Mouse (Mus musculus) kidney, embryonic 15.5 days (tissue): ENCODE data around the gene Klhdc7b. TPM values are rescaled to one million over a fixed set of nuclear protein-coding genes. Genes with fewer than 3 reads are reported as not detected.

Source experiments
- ATAC-seq: fragments of 200-750 bp; cut with Nextera tagmentation; replicated peaks from 2 replicates; pipeline ENCODE4 v1.8.0; 2017; ENCODE audit warnings: moderate TSS enrichment; ENCODE audit not compliant: low FRiP score
- H3K27ac ChIP-seq: fragments of 300-500 bp; sonication (generic); 2 replicates; pipeline ENCODE4 v1.5.1; 2015; ENCODE audit warnings: mild to moderate bottlenecking, inconsistent platforms
- H3K27me3 ChIP-seq: fragments of 300-500 bp; sonication (generic); 2 replicates; pipeline ENCODE4 v1.6.1; 2015; ENCODE audit warnings: inconsistent platforms
- H3K36me3 ChIP-seq: fragments of 300-500 bp; sonication (generic); 2 replicates; pipeline ENCODE4 v1.6.1; 2015; ENCODE audit warnings: inconsistent platforms
- H3K4me1 ChIP-seq: fragments of 300-500 bp; sonication (generic); 2 replicates; pipeline ENCODE4 v1.6.1; 2015; ENCODE audit warnings: inconsistent platforms
- H3K4me2 ChIP-seq: fragments of 300-500 bp; sonication (generic); 2 replicates; pipeline ENCODE4 v1.6.1; 2015; ENCODE audit warnings: moderate library complexity, mild to moderate bottlenecking, inconsistent platforms
- H3K4me3 ChIP-seq: fragments of 300-500 bp; sonication (generic); replicated peaks from 2 replicates; pipeline ENCODE4 v1.5.1; 2015; ENCODE audit warnings: mild to moderate bottlenecking, inconsistent platforms
- H3K9ac ChIP-seq: fragments of 300-500 bp; sonication (generic); 2 replicates; pipeline ENCODE4 v1.6.1; 2015; ENCODE audit warnings: mild to moderate bottlenecking, inconsistent platforms
- H3K9me3 ChIP-seq: fragments of 300-500 bp; sonication (generic); replicated peaks from 2 replicates; pipeline ENCODE4 v1.6.1; 2016; ENCODE audit warnings: inconsistent platforms
- WGBS: fragments of 180-500 bp; shearing (Covaris S2); methylation state at CpG from one replicate; pipeline ENCODE4 v1.1.7; 2015; ENCODE audit warnings: mixed read lengths; 5-methylcytosine and 5-hydroxymethylcytosine counted together
- polyA plus RNA-seq: library from polyadenylated mRNA; unstranded; fragments of >200 nt; fragmentation: Nextera tagmentation; extraction: Ambion mirVana; gene quantifications from 2 replicates; pipeline ENCODE4 v1.2.1, GENCODE M21; 2015

The Klhdc7b gene
- polyA plus RNA-seq, 1 experiment from 2014 or later, result not detected

GRCm38 (mm10) chr15:89376040-89376439 is 8.7 kb upstream of the Klhdc7b start:
- peaks cover 51% of the 10 kb centered on the region for H3K27me3 ChIP-seq
- H3K4me2 ChIP-seq, result no peak overlapping the region
- 78% methylated on average over 7 of the region's 7 CpGs for WGBS
- H3K36me3 ChIP-seq, result peaks cover 18% of the 10 kb centered on the region
- no peaks in the 10 kb centered on the region for H3K9me3 ChIP-seq
- H3K27ac ChIP-seq, result no peak overlapping the region
- H3K4me1 ChIP-seq, result peaks cover 49% of the 10 kb centered on the region
- no peak overlapping the region for H3K9ac ChIP-seq
- no peak overlapping the region for H3K4me3 ChIP-seq
- no peak for ATAC-seq

GRCm38 (mm10) chr15:89376957-89377356 is 7.8 kb upstream of the Klhdc7b start, which contains the start of gene Tymp:
Gene Tymp, minus strand, starts transcription at chr15:89377039.
- no peaks in the 10 kb centered on the region for H3K9me3 ChIP-seq
- no peak within 1 kb of the TSS for H3K27ac ChIP-seq
- H3K36me3 ChIP-seq, result peaks cover 8% of the 10 kb centered on the region
- H3K9ac ChIP-seq, result no peak within 1 kb of the TSS
- H3K4me3 ChIP-seq, result peak within 1 kb of the TSS; percentile 4; the same call in 1 of the 2 replicates
- WGBS, result 19% methylated on average over 16 of the region's 16 CpGs
- H3K4me2 ChIP-seq, result peak within 1 kb of the TSS; percentile 40
- ATAC-seq, result no peak
- peaks cover 49% of the 10 kb centered on the region for H3K4me1 ChIP-seq
- peaks cover 57% of the 10 kb centered on the region for H3K27me3 ChIP-seq

DNA sequence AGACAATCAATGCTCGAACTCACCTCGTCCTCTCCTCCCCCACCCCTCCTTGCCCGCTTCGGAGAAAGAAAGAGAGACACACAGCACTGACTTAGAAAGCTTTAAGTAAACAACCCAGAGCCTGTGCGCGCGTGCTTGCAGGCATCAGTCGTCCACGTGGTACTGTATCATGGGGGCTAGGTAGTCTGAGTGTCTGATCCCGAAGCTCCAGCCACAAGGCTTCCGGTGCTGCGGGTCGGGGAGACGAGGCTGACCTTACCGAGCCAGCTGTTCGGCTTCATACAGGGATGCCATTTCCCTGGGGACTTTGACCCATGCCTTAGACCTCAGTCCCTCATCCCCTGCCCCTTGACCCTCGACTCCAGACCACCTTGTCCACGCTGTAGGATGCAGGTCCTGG is 7.4 kb upstream of the Klhdc7b start:
- peaks cover 45% of the 10 kb centered on the region for H3K4me1 ChIP-seq
- peaks cover 4% of the 10 kb centered on the region for H3K36me3 ChIP-seq
- no peaks in the 10 kb centered on the region for H3K9me3 ChIP-seq
- H3K27me3 ChIP-seq, result peaks cover 60% of the 10 kb centered on the region
- H3K9ac ChIP-seq, result no peak overlapping the region
- no peak for ATAC-seq
- H3K27ac ChIP-seq, result no peak overlapping the region
- peak overlapping the region; percentile 40 for H3K4me2 ChIP-seq
- H3K4me3 ChIP-seq, result peak overlapping the region; percentile 4; the same call in 1 of the 2 replicates
- WGBS, result 4% methylated on average over 17 of the region's 18 CpGs

DNA sequence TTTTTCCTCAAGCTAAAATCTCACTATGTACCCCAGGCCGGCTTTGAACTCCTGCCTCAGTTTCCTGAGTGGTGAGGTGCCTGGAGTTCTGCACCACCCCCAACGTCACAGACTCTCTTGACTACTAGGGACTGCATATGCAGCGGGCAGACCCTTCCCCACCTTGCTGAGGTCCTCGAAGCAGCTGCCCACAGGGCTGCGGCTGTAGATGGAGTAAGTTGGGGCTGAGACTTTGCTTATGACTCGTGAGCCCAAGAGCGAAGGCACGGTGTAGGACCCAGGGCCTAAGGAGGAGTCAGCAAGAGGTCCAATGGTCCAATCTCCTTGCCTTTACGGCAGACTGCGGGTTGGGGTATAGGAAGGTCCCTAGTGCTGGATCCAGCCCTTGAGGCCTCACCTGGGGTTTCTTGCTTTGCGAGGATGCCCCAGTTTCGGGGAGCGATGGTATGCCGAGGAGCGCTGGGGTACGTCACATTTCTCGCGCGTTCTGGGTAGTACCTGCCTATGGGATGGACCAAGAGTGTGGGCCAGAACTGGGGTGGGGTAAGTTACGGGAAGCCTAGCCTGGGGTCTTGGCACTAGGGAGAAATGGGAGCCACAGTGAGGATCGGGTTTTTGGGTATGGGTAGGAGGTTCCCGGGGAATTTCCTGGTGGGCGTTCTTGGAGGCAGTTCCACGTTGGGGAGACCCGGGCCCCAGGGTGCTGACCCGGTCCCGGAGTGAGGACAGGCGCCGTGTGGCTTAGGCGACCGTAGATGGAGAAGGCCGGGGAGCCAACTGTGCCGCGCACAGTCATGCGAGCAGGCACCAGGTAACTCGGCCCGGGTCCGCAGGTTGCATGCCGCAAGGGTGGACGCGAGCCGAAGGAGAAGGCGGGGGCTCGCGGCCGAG is 6.5 kb upstream of the Klhdc7b start:
- Histone ChIP-seq H3K27me3 (peaks cover 63% of the 10 kb centered on the region), H3K4me3 (peak overlapping the region; percentile 44), H3K4me1 (peaks cover 37% of the 10 kb centered on the region), H3K27ac (no peak overlapping the region), H3K36me3 (no peaks in the 10 kb centered on the region), H3K9me3 (no peaks in the 10 kb centered on the region), H3K4me2 (peak overlapping the region; percentile 85), H3K9ac (peak overlapping the region; percentile 38; the same call in 1 of the 2 replicates)
- 12% methylated on average over 46 of the region's 46 CpGs for WGBS
- ATAC-seq, result no peak

GRCm38 (mm10) chr15:89378831-89379401 is 5.8 kb upstream of the Klhdc7b start, which contains the start of gene Odf3b:
Gene Odf3b, minus strand, starts transcription at chr15:89379282.
- Histone ChIP-seq H3K36me3 (no peaks in the 10 kb centered on the region), H3K4me3 (peak within 1 kb of the TSS; percentile 44), H3K9me3 (no peaks in the 10 kb centered on the region), H3K4me1 (peaks cover 33% of the 10 kb centered on the region), H3K9ac (peak within 1 kb of the TSS; percentile 38), H3K27ac (no peak within 1 kb of the TSS), H3K27me3 (peaks cover 63% of the 10 kb centered on the region), H3K4me2 (peak within 1 kb of the TSS; percentile 85)
- ATAC-seq, result no peak
- under 1% methylated on average over 33 of the region's 33 CpGs for WGBS

- Histone ChIP-seq H3K36me3 (no peaks in the 10 kb centered on the region), H3K27ac (no peak overlapping the region), H3K27me3 (peaks cover 63% of the 10 kb centered on the region), H3K4me3 (peak overlapping the region; percentile 44), H3K4me1 (peaks cover 28% of the 10 kb centered on the region), H3K9ac (no peak overlapping the region), H3K4me2 (peak overlapping the region; percentile 85), H3K9me3 (no peaks in the 10 kb centered on the region)
- 8% methylated on average over 10 of the region's 10 CpGs for WGBS
- ATAC-seq, result no peak
Observed at GRCm38 (mm10) chr15:89379429-89379828, 5.3 kb upstream of the Klhdc7b start.

DNA sequence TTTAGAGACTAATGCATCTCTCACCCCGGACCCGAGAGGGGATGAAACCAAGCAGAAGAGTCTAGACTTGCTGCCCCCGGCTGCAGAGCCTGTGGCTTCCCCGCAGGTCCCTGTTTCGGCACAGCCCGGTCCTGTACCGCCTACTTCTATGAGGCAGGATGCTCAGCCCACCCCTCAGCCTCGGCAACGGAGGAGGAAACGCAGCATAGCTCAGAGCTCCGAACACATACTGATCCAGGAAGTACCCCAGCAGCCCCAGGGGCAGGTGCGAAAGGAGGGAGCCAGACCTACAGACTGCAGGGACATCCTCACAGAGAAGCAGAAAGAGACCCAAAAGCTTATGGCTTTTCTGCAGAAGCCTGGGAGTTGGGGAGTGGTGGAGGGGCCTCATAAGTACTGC is 2.4 kb downstream of the Klhdc7b start:
- Histone ChIP-seq H3K4me2 (no peak overlapping the region), H3K27ac (no peak overlapping the region), H3K4me3 (no peak overlapping the region), H3K9ac (no peak overlapping the region), H3K9me3 (no peaks in the 10 kb centered on the region), H3K36me3 (no peaks in the 10 kb centered on the region), H3K4me1 (no peaks in the 10 kb centered on the region), H3K27me3 (peaks cover 5% of the 10 kb centered on the region)
- no peak for ATAC-seq
- 51% methylated on average over 12 of the region's 12 CpGs for WGBS

DNA sequence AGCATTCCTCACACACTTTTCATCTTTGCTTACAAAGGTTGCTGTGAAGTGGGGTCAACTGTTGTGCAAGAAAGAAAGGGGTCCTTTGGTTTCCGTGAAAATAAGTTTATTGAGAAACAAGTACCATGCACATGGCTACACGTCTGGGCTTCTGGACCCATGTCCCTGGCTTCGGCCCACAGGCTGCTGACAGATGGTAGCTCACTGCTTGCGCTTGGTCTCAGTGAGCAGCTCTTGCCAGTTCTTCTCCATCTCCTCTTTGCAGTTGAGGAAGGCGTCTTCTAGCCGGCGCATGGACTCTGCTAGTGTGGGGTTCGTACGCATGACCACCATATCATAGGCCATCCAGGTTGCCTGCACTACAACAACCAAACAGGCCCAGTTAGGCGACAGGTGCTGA is 5.4 kb downstream of the Klhdc7b start:
- WGBS, result 89% methylated on average over 10 of the region's 10 CpGs
- Histone ChIP-seq H3K27me3 (no peaks in the 10 kb centered on the region; the same call in 1 of the 2 replicates), H3K4me2 (no peak overlapping the region), H3K36me3 (no peaks in the 10 kb centered on the region), H3K9ac (no peak overlapping the region), H3K27ac (no peak overlapping the region), H3K9me3 (no peaks in the 10 kb centered on the region), H3K4me1 (no peaks in the 10 kb centered on the region), H3K4me3 (no peak overlapping the region)
- ATAC-seq, result no peak

GRCm38 (mm10) chr15:89396883-89397282 is 12.2 kb downstream of the Klhdc7b start:
- Histone ChIP-seq H3K27ac (no peak overlapping the region), H3K9me3 (no peaks in the 10 kb centered on the region), H3K9ac (no peak overlapping the region), H3K4me2 (no peak overlapping the region), H3K4me1 (no peaks in the 10 kb centered on the region), H3K36me3 (no peaks in the 10 kb centered on the region), H3K27me3 (no peaks in the 10 kb centered on the region), H3K4me3 (no peak overlapping the region)
- WGBS, result 88% methylated on average over 4 of the region's 4 CpGs
- ATAC-seq, result no peak

- H3K9ac ChIP-seq, result no peak overlapping the region
- H3K4me1 ChIP-seq, result no peaks in the 10 kb centered on the region
- H3K4me3 ChIP-seq, result no peak overlapping the region
- no peaks in the 10 kb centered on the region for H3K27me3 ChIP-seq
- no peaks in the 10 kb centered on the region for H3K36me3 ChIP-seq
- no peak overlapping the region for H3K27ac ChIP-seq
- H3K4me2 ChIP-seq, result no peak overlapping the region
- WGBS, result 81% methylated on average over 2 of the region's 2 CpGs
- ATAC-seq, result no peak
- no peaks in the 10 kb centered on the region for H3K9me3 ChIP-seq
Observed at GRCm38 (mm10) chr15:89398146-89398545, 13.4 kb downstream of the Klhdc7b start.

GRCm38 (mm10) chr15:89399716-89400115 is 15.0 kb downstream of the Klhdc7b start:
- H3K9ac ChIP-seq, result no peak overlapping the region
- no peak for ATAC-seq
- 57% methylated on average over 1 of the region's 1 CpGs for WGBS

GRCm38 (mm10) chr15:89402471-89402870 is 17.8 kb downstream of the Klhdc7b start:
- no peaks in the 10 kb centered on the region for H3K36me3 ChIP-seq
- H3K4me3 ChIP-seq, result no peak overlapping the region
- no peak overlapping the region for H3K4me2 ChIP-seq
- 93% methylated on average over 1 of the region's 1 CpGs for WGBS
- no peaks in the 10 kb centered on the region for H3K4me1 ChIP-seq
- H3K27me3 ChIP-seq, result no peaks in the 10 kb centered on the region
- no peaks in the 10 kb centered on the region; the same call in 1 of the 2 replicates for H3K9me3 ChIP-seq
- H3K27ac ChIP-seq, result no peak overlapping the region
- ATAC-seq, result no peak
- no peak overlapping the region for H3K9ac ChIP-seq

More at GRCm38 (mm10) chr15:89399716-89400115, 15.0 kb downstream of the Klhdc7b start:
- no peaks in the 10 kb centered on the region for H3K4me1 ChIP-seq
- H3K36me3 ChIP-seq, result no peaks in the 10 kb centered on the region
- no peaks in the 10 kb centered on the region for H3K27me3 ChIP-seq
- no peak overlapping the region for H3K4me3 ChIP-seq
- H3K9me3 ChIP-seq, result no peaks in the 10 kb centered on the region
- no peak overlapping the region for H3K27ac ChIP-seq
- H3K4me2 ChIP-seq, result no peak overlapping the region
